Mouse (Mus musculus) testis, adult 2 months (tissue): ENCODE measurements at regions not wholly inside any gene's neighbourhood (a gene's known extent, or its start where the extent isn't known, plus 50 kb on each side); places are given as distances from the start of the nearest gene placed in this dataset.

Experiments
- CTCF ChIP-seq: fragments of 200-500 bp; IDR thresholded peaks from 2 replicates; pipeline ENCODE4 v1.5.1; 2012; ENCODE audit warnings: low read depth, mild to moderate bottlenecking, inconsistent platforms, low read length, moderate library complexity; ENCODE audit not compliant: control insufficient read depth, insufficient read depth, insufficient replicate concordance
- POLR2A ChIP-seq: fragments of 200-500 bp; IDR thresholded peaks from 2 replicates; pipeline ENCODE4 v1.6.1; 2012; ENCODE audit warnings: low read depth, mild to moderate bottlenecking, inconsistent platforms, low read length, moderate library complexity; ENCODE audit not compliant: control insufficient read depth

DNA sequence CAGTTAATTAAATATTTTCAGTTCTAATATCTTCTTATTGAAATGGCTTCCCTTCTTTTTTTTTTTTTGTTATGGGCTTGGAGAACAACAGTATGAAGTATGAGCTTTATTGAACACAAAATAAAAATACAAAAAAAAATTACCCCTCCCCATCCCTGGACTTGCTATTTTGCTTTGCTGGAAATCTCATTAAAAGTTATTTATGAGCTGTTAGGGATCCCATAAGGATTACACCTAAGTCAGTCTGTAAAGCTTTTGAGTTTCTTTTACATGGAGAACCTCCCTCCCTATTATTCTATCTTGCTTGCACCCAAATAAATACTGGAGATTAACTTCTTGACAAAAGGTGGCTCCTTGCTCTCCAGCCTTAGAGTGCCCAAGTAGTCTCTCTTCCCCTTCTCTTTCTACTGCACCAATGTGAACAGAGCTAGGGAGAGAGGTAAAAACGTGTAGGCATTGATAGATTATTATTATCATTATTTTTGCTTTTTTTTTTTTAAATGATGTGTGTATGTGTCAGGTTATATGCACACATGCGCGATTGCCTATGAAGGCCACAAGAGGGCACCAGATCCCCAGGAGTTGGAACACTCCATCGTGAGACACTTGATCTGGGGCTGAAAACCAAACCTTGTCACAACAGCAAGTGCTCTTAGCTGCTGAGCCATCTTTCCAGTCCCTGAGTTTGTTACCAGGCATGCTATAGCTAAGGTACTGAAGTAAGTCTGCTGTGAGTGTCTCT is 186.6 kb upstream of the Habp2 start:
- TF ChIP-seq POLR2A (no peak), CTCF (peak; percentile 67; the same call in 1 of the 2 replicates)
